Mouse (Mus musculus): ENCODE results near the gene Gabrr2. TPM values are rescaled to one million over a fixed set of nuclear protein-coding genes. Genes with fewer than 3 reads are reported as not detected.

The Gabrr2 gene
- total RNA-seq, 2 experiments from 2014 or later = 0.39 to 0.52 TPM

Other genes with a start within 250 kb of the Gabrr2 start
- 10 to 100 TPM; 34.8 to 35.6 TPM for gene Ankrd6, start 112.2 kb upstream of the Gabrr2 start, total RNA-seq (2021)
- gene Rragd, start 80.0 kb upstream of the Gabrr2 start, total RNA-seq (2021) = 10 to 100 TPM; 58.9 to 60.5 TPM
- gene Ube2j1, start 31.6 kb upstream of the Gabrr2 start, total RNA-seq (2021) = 100 to 1,000 TPM in 1 of 2 experiments, 10 to 100 TPM in 1; 97.2 to 101 TPM
- under 1 TPM in 1 of 2 experiments, not detected in 1; 0.20 TPM for gene Gabrr1, start 69.5 kb downstream of the Gabrr2 start, total RNA-seq (2021)
- gene Pm20d2, start 126.7 kb downstream of the Gabrr2 start, total RNA-seq (2021) = 10 to 100 TPM in 1 of 2 experiments, 1 to 10 TPM in 1; 9.4 to 13.4 TPM
- 10 to 100 TPM; 24.3 to 31.9 TPM for gene Srsf12, start 146.0 kb downstream of the Gabrr2 start, total RNA-seq (2021)
- 100 to 1,000 TPM; 129 to 137 TPM for gene Pnrc1, start 227.2 kb downstream of the Gabrr2 start, total RNA-seq (2021)
- gene Rngtt, start 247.3 kb downstream of the Gabrr2 start, total RNA-seq (2021) = 10 to 100 TPM; 25.3 to 27.2 TPM

Measured in layer of hippocampus, postnatal 25 days (tissue).